Mouse (Mus musculus): ENCODE data around the gene Usp48. TPM values are rescaled to one million over a fixed set of nuclear protein-coding genes. Genes with fewer than 3 reads are reported as not detected.

The Usp48 gene
- polyA plus RNA-seq, 2 experiments = 25.9 to 27.4 TPM

DNA sequence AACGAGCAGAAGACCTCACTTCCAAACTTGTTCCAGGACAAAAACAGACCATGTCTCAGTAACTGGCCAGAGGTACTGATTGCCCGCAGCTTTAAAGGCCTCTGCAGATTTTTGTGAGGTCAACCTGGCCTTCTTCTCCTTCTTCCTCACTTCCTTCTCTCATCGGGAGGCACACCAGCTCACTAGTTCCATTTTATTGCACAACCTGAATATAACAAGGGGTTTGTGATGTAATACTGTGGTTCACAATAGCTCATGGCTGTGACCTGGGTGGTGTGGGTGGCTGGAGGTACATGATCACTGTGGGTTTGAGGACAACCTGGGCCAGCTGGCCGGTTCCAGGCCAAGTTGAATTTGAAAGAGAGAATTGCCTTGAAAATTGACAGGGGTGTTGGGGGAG lies 39.8 kb downstream of the Usp48 start:
- WGBS (ENCODE audit: insufficient replicate concordance) = 73% methylated on average over 4 of the region's 4 CpGs
- peaks cover 78% of the 10 kb centered on the region for H3K36me3 ChIP-seq (replicated peaks; ENCODE audit: control insufficient read depth, insufficient read depth, low read depth)
- no peak for DNase-seq (ENCODE audit: low read depth in 3 of 3, low spot score in 3 of 3)

DNA sequence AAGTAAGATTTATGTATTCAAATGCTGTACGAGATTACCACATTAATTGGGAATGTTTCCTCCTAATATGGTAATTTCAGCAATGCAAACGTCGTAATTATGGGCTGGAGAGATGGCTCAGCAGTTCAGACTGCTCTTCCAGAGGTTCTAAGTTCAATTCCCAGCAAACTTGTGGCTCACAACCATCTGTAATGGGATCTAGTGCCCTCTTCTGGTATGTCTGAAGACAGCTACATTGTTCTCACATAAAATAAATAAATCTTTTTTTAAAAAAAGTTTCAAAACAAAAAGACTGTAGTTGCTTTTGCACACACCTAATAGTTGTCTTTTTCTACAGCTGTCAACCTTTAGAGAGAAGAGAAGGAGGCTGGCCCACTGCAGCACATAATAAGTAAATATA lies 43.0 kb downstream of the Usp48 start:
- Histone ChIP-seq H3K27me3 (ENCODE audit: control insufficient read depth, insufficient read depth, low read length) (no peaks in the 10 kb centered on the region), H3K4me1 (replicated peaks; ENCODE audit: control insufficient read depth in 2 of 2, insufficient read depth in 2 of 2, low read length in 1 of 2) (peaks cover 0 to 4% of the 10 kb centered on the region in 2 experiments; a peak in 2 of 4 replicates), H3K4me2 (ENCODE audit: low read depth) (no peak overlapping the region), H3K36me3 (replicated peaks; ENCODE audit: control insufficient read depth, insufficient read depth, low read depth) (peaks cover 74% of the 10 kb centered on the region), H3K9ac (replicated peaks) (no peak overlapping the region), H3K27ac (no peak overlapping the region), H3K9me3 (ENCODE audit: control insufficient read depth, low read length) (no peaks in the 10 kb centered on the region), H3K4me3 (ENCODE audit: insufficient read depth in 1 of 2, low read depth in 2 of 2, low read length in 2 of 2) (no peak overlapping the region)
- no peak for DNase-seq (ENCODE audit: low read depth in 3 of 3, low spot score in 3 of 3)
- ATAC-seq (ENCODE audit: insufficient read depth) = no peak
- 86% methylated on average over 3 of the region's 3 CpGs for WGBS (ENCODE audit: insufficient replicate concordance)
- TF ChIP-seq CTCF (IDR thresholded peaks at IDR 0.05; ENCODE audit: low read depth) (no peak; the same call in 1 of the 2 replicates), EP300 (IDR thresholded peaks at IDR 0.05; ENCODE audit: low read depth) (no peak)

More for the DNA sequence above, 39.8 kb downstream of the Usp48 start:
- H3K27ac ChIP-seq = no peak overlapping the region
- TF ChIP-seq CTCF (IDR thresholded peaks at IDR 0.05; ENCODE audit: low read depth) (no peak), EP300 (IDR thresholded peaks at IDR 0.05; ENCODE audit: low read depth) (no peak)
- no peak overlapping the region for H3K4me3 ChIP-seq (ENCODE audit: insufficient read depth in 1 of 2, low read depth in 2 of 2, low read length in 2 of 2)
- no peak overlapping the region for H3K4me2 ChIP-seq (ENCODE audit: low read depth)
- no peak for ATAC-seq (ENCODE audit: insufficient read depth)
- no peaks in the 10 kb centered on the region for H3K4me1 ChIP-seq (replicated peaks; ENCODE audit: control insufficient read depth in 2 of 2, insufficient read depth in 2 of 2, low read length in 1 of 2)
- H3K9ac ChIP-seq (replicated peaks) = no peak overlapping the region
- no peaks in the 10 kb centered on the region for H3K9me3 ChIP-seq (ENCODE audit: control insufficient read depth, low read length)
- no peaks in the 10 kb centered on the region for H3K27me3 ChIP-seq (ENCODE audit: control insufficient read depth, insufficient read depth, low read length)

DNA sequence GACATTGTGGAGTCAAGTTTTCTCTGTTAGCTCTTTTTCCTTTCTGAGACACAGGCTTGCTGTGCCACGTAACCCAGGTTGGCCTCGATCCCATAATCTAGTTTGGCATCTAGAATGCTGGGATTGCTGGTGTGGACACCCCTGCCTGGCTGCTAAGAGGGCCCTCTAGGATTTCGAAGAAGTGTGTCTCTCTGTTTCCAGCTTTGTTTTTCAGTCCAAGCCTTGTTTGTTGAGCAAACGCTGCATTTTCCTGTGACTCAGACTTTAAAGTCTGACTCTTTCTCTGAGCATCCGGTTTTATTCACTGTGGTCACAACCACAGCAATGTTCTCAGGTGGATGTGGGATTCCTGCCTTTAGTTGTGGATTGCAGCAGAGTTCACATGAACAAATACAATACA lies 48.0 kb downstream of the Usp48 start:
- Histone ChIP-seq H3K9me3 (ENCODE audit: control insufficient read depth, low read length) (no peaks in the 10 kb centered on the region), H3K4me2 (ENCODE audit: low read depth) (no peak overlapping the region), H3K36me3 (replicated peaks; ENCODE audit: control insufficient read depth, insufficient read depth, low read depth) (peaks cover 58% of the 10 kb centered on the region), H3K4me3 (ENCODE audit: insufficient read depth in 1 of 2, low read depth in 2 of 2, low read length in 2 of 2) (no peak overlapping the region), H3K9ac (replicated peaks) (no peak overlapping the region), H3K4me1 (replicated peaks; ENCODE audit: control insufficient read depth in 2 of 2, insufficient read depth in 2 of 2, low read length in 1 of 2) (peaks cover 0 to 11% of the 10 kb centered on the region in 2 experiments; a peak in 2 of 4 replicates), H3K27ac (no peak overlapping the region), H3K27me3 (ENCODE audit: control insufficient read depth, insufficient read depth, low read length) (no peaks in the 10 kb centered on the region)
- no peak for TF ChIP-seq CTCF (IDR thresholded peaks at IDR 0.05; ENCODE audit: low read depth)
- no peak for TF ChIP-seq EP300 (IDR thresholded peaks at IDR 0.05; ENCODE audit: low read depth)
- DNase-seq (ENCODE audit: low read depth in 3 of 3, low spot score in 3 of 3) (no peak), ATAC-seq (ENCODE audit: insufficient read depth) (no peak)
- 57% methylated on average over 5 of the region's 5 CpGs for WGBS (ENCODE audit: insufficient replicate concordance)

DNA sequence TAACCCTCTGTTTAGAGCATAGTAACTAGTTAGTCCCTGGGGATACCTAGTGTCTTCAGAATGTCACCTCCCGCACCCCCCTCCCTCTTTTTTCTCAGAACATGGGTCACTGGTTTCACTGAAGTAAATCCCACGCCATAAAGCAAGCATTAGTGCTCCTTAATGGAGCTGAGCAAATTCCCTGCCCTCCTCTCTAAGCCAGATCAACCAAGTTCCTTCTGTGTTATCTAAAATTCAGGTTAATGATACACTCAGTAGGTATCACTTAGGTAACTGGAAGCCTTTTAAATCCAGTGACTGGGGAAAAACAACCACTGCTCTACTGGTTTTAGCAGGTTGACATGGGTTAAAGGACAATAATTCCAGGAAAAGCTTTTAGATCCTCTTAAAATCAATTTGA lies 48.5 kb downstream of the Usp48 start:
- Histone ChIP-seq H3K27ac (no peak overlapping the region), H3K9me3 (ENCODE audit: control insufficient read depth, low read length) (no peaks in the 10 kb centered on the region), H3K4me1 (replicated peaks; ENCODE audit: control insufficient read depth in 2 of 2, insufficient read depth in 2 of 2, low read length in 1 of 2) (peaks cover 0 to 11% of the 10 kb centered on the region in 2 experiments; a peak in 2 of 4 replicates), H3K4me2 (ENCODE audit: low read depth) (no peak overlapping the region), H3K27me3 (ENCODE audit: control insufficient read depth, insufficient read depth, low read length) (no peaks in the 10 kb centered on the region), H3K9ac (replicated peaks) (no peak overlapping the region), H3K4me3 (ENCODE audit: insufficient read depth in 1 of 2, low read depth in 2 of 2, low read length in 2 of 2) (no peak overlapping the region), H3K36me3 (replicated peaks; ENCODE audit: control insufficient read depth, insufficient read depth, low read depth) (peaks cover 56% of the 10 kb centered on the region)
- 67% methylated on average over 2 of the region's 2 CpGs for WGBS (ENCODE audit: insufficient replicate concordance)
- DNase-seq (ENCODE audit: low read depth in 3 of 3, low spot score in 3 of 3) (no peak), ATAC-seq (ENCODE audit: insufficient read depth) (no peak)
- TF ChIP-seq CTCF (IDR thresholded peaks at IDR 0.05; ENCODE audit: low read depth) (no peak), EP300 (IDR thresholded peaks at IDR 0.05; ENCODE audit: low read depth) (no peak)

DNA sequence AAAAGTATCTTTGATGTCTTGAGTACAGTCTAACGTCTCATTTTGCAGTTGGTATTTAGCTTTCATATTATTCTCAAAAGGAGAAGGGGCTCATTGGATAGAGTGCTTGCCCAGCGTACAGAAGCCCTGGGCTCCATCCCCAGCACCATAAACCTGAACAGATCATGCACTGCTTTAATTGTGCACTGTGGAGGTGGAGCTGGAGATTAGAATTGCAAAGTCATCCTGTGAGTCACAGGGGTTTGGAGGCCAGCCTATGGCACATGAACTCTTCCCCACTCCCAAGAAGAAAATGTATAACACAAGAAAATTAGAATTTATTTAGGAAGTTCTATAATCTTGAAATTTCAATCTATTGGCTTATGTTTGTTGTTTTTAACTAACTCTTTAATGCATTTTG lies 49.9 kb downstream of the Usp48 start:
- no peak for DNase-seq (ENCODE audit: low read depth in 3 of 3, low spot score in 3 of 3)
- no peak for ATAC-seq (ENCODE audit: insufficient read depth)
- no peak overlapping the region for H3K4me2 ChIP-seq (ENCODE audit: low read depth)
- no peak overlapping the region for H3K4me3 ChIP-seq (ENCODE audit: insufficient read depth in 1 of 2, low read depth in 2 of 2, low read length in 2 of 2)
- peaks cover 0 to 11% of the 10 kb centered on the region in 2 experiments; a peak in 2 of 4 replicates for H3K4me1 ChIP-seq (replicated peaks; ENCODE audit: control insufficient read depth in 2 of 2, insufficient read depth in 2 of 2, low read length in 1 of 2)
- no peaks in the 10 kb centered on the region for H3K27me3 ChIP-seq (ENCODE audit: control insufficient read depth, insufficient read depth, low read length)
- H3K27ac ChIP-seq = no peak overlapping the region
- no peaks in the 10 kb centered on the region for H3K9me3 ChIP-seq (ENCODE audit: control insufficient read depth, low read length)
- peaks cover 50% of the 10 kb centered on the region for H3K36me3 ChIP-seq (replicated peaks; ENCODE audit: control insufficient read depth, insufficient read depth, low read depth)
- H3K9ac ChIP-seq (replicated peaks) = no peak overlapping the region
- 59% methylated on average over 2 of the region's 2 CpGs for WGBS (ENCODE audit: insufficient replicate concordance)
- TF ChIP-seq EP300 (IDR thresholded peaks at IDR 0.05; ENCODE audit: low read depth) = no peak
- no peak for TF ChIP-seq CTCF (IDR thresholded peaks at IDR 0.05; ENCODE audit: low read depth)

Data from liver, embryonic 14.5 days (tissue).